Comparison of ENCODE assay signal across 8 mouse cellular contexts in the genomic region with DNA sequence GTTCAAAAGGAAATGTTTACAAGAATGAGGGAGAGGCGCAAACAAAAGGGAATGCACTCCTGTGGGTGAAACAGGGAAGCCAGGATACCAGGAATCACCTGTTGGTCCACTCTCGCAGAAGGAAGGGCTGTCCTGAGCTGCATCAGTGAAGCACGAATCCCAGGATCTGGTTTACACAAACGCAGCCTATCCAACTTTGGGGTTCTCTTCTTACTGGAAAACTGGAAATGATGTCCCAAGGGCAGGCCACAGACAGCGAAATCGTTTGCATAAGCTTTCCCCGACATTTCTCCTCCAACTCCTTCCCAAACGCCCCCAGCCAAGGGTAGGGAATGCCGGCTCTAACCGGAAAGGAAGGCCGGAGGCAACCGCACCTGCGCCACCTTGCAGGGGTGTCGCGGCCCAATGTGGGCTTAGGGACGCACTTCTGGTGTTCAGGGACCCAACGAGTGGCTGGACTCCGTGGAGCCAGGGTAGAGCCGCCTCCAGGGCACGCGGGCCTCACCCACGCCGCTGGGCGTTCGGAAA. TPM values are rescaled to one million over a fixed set of nuclear protein-coding genes. Genes with fewer than 3 reads are reported as not detected.
DNase-seq lines count a peak whose midpoint lies in the region; ATAC-seq and TF ChIP-seq lines count a peak whose summit lies in the region.
"Had no signal": no experiment of that assay in that cellular context is flagged by ENCODE, and none has a peak within 500 bp of the region (broad histone marks: within the 10 kb centered on the region; RNA-seq: fewer than 3 reads in every experiment).

No protein-coding gene starts in this region.

- peaks cover 11% of the 10 kb centered on the region for H3K4me1 ChIP-seq in lung, embryonic 15.5 days
- H3K4me1 ChIP-seq in embryonic facial prominence, embryonic 15.5 days: peaks cover 13% of the 10 kb centered on the region
- no peaks in the 10 kb centered on the region; the same call in 1 of the 2 replicates for H3K4me1 ChIP-seq in intestine, postnatal 0 days (replicated peaks; ENCODE audit: control insufficient read depth, insufficient read depth, low read length)
- peaks cover 14% of the 10 kb centered on the region for H3K4me1 ChIP-seq in olfactory bulb, adult 2 months (ENCODE audit: control insufficient read depth, insufficient read depth, low read length)

- peak overlapping the region; percentile 42 for H3K9ac ChIP-seq in lung, embryonic 15.5 days
- H3K9ac ChIP-seq in embryonic facial prominence, embryonic 15.5 days: peak overlapping the region; percentile 21; the same call in 1 of the 2 replicates
- peak overlapping the region; percentile 83 for H3K9ac ChIP-seq in intestine, postnatal 0 days (ENCODE audit: low read depth, low read length)

- DNase-seq in lung, adult 18-20 months: no peak
- no peak for DNase-seq in thymus, postnatal 14 days
- no peak for DNase-seq in lung, postnatal 25 days (ENCODE audit: low spot score)

- H3K4me3 ChIP-seq in lung, embryonic 15.5 days: peak overlapping the region; percentile 51
- peak overlapping the region; percentile 52 for H3K4me3 ChIP-seq in embryonic facial prominence, embryonic 15.5 days (replicated peaks)
- H3K4me3 ChIP-seq in intestine, postnatal 0 days (ENCODE audit: low read depth, low read length): peak overlapping the region; percentile 64
- H3K4me3 ChIP-seq in olfactory bulb, adult 2 months (ENCODE audit: insufficient read depth, low read depth, low read length): peak overlapping the region; percentile 4

- peak overlapping the region; percentile 82 for H3K4me2 ChIP-seq in lung, embryonic 15.5 days
- peak overlapping the region; percentile 82 for H3K4me2 ChIP-seq in embryonic facial prominence, embryonic 15.5 days (replicated peaks)
- peak overlapping the region; percentile 72 for H3K4me2 ChIP-seq in intestine, postnatal 0 days (replicated peaks; ENCODE audit: low read depth)

- no peak; the same call in 1 of the 2 replicates for ATAC-seq in lung, embryonic 15.5 days (ENCODE audit: borderline replicate concordance, extremely low read depth, low FRiP score, low TSS enrichment)
- ATAC-seq in embryonic facial prominence, embryonic 15.5 days (ENCODE audit: insufficient number of reproducible peaks, low FRiP score, low TSS enrichment, low read depth): 0 out of 2 replicates have a peak, but pooled peaks have one; percentile 15
- no peak for ATAC-seq in intestine, postnatal 0 days

- H3K36me3 ChIP-seq in lung, embryonic 15.5 days: no peaks in the 10 kb centered on the region
- H3K36me3 ChIP-seq in embryonic facial prominence, embryonic 15.5 days: no peaks in the 10 kb centered on the region
- H3K36me3 ChIP-seq in intestine, postnatal 0 days (ENCODE audit: control insufficient read depth, insufficient read depth): no peaks in the 10 kb centered on the region

- TF ChIP-seq POLR2A in olfactory bulb, adult 2 months (IDR thresholded peaks at IDR 0.05; ENCODE audit: insufficient read depth, low read depth, low read length): no peak

- H3K27me3 ChIP-seq in lung, embryonic 15.5 days: peaks cover 49% of the 10 kb centered on the region
- H3K27me3 ChIP-seq in embryonic facial prominence, embryonic 15.5 days: peaks cover 57% of the 10 kb centered on the region
- no peaks in the 10 kb centered on the region for H3K27me3 ChIP-seq in intestine, postnatal 0 days (replicated peaks; ENCODE audit: control insufficient read depth, insufficient read depth, low read length)

- WGBS in lung, embryonic 15.5 days: 7% methylated on average over 25 of the region's 25 CpGs
- 7% methylated on average over 25 of the region's 25 CpGs for WGBS in embryonic facial prominence, embryonic 15.5 days
- WGBS in intestine, postnatal 0 days: 7% methylated on average over 25 of the region's 25 CpGs
- WGBS in olfactory bulb, adult 2 months: 21% methylated on average over 25 of the region's 25 CpGs

- no peaks in the 10 kb centered on the region for H3K9me3 ChIP-seq in lung, embryonic 15.5 days
- no peaks in the 10 kb centered on the region for H3K9me3 ChIP-seq in embryonic facial prominence, embryonic 15.5 days (replicated peaks)
- no peaks in the 10 kb centered on the region for H3K9me3 ChIP-seq in intestine, postnatal 0 days (ENCODE audit: control insufficient read depth)

- TF ChIP-seq CTCF in intestine, postnatal 0 days (IDR thresholded peaks at IDR 0.05; ENCODE audit: low read depth): no peak
- no peak for TF ChIP-seq CTCF in olfactory bulb, adult 2 months (IDR thresholded peaks at IDR 0.05; ENCODE audit: insufficient read depth, low read depth, low read length)

- peak overlapping the region; percentile 71 for H3K27ac ChIP-seq in lung, embryonic 15.5 days
- H3K27ac ChIP-seq in embryonic facial prominence, embryonic 15.5 days (replicated peaks): peak overlapping the region; percentile 67
- peak overlapping the region; percentile 89 for H3K27ac ChIP-seq in intestine, postnatal 0 days (ENCODE audit: low read depth, low read length)
- no peak overlapping the region for H3K27ac ChIP-seq in olfactory bulb, adult 2 months (ENCODE audit: insufficient read depth, low read depth, low read length)

RNA-seq across cellular contexts. Expression of a gene that starts 0.4 kb away (rescaled TPM):
- 30.6 and 31.9 TPM in 2 replicates for polyA plus RNA-seq in lung, embryonic 15.5 days (2015; fragmentation: Nextera tagmentation; extraction: Ambion mirVana)
- polyA plus RNA-seq in embryonic facial prominence, embryonic 15.5 days (2015; fragmentation: Nextera tagmentation; extraction: Ambion mirVana): 29.8 and 33.0 TPM in 2 replicates
- polyA plus RNA-seq in intestine, postnatal 0 days (2015; fragmentation: Nextera tagmentation; extraction: Ambion mirVana): 145 and 148 TPM in 2 replicates
- not detected in 2 replicates for polyA plus RNA-seq in olfactory bulb, adult 2 months (2012; ENCODE audit: insufficient read depth, insufficient read length, low replicate concordance, missing spikeins)

RNA-seq across cellular contexts. Expression of a gene that starts 7.0 kb away (rescaled TPM):
- 0.49 and 0.79 TPM in 2 replicates for polyA plus RNA-seq in lung, embryonic 15.5 days (2015; fragmentation: Nextera tagmentation; extraction: Ambion mirVana)
- polyA plus RNA-seq in embryonic facial prominence, embryonic 15.5 days (2015; fragmentation: Nextera tagmentation; extraction: Ambion mirVana): 0.36 and 0.37 TPM in 2 replicates
- 78.7 and 84.7 TPM in 2 replicates for polyA plus RNA-seq in intestine, postnatal 0 days (2015; fragmentation: Nextera tagmentation; extraction: Ambion mirVana)
- polyA plus RNA-seq in olfactory bulb, adult 2 months (2012; ENCODE audit: insufficient read depth, insufficient read length, low replicate concordance, missing spikeins): not detected in 2 replicates
- polyA plus RNA-seq: adrenal gland, adult 2 months had no signal

RNA-seq across cellular contexts. Expression of a gene that starts 28.2 kb away (rescaled TPM):
- polyA plus RNA-seq in lung, embryonic 15.5 days (2015; fragmentation: Nextera tagmentation; extraction: Ambion mirVana): 18.8 and 19.5 TPM in 2 replicates
- 19.0 and 21.7 TPM in 2 replicates for polyA plus RNA-seq in embryonic facial prominence, embryonic 15.5 days (2015; fragmentation: Nextera tagmentation; extraction: Ambion mirVana)
- 8.8 and 9.4 TPM in 2 replicates for polyA plus RNA-seq in intestine, postnatal 0 days (2015; fragmentation: Nextera tagmentation; extraction: Ambion mirVana)
- not detected in 2 replicates for polyA plus RNA-seq in olfactory bulb, adult 2 months (2012; ENCODE audit: insufficient read depth, insufficient read length, low replicate concordance, missing spikeins)

RNA-seq across cellular contexts. Expression of a gene that starts 28.3 kb away (rescaled TPM):
- polyA plus RNA-seq in lung, embryonic 15.5 days (2015; fragmentation: Nextera tagmentation; extraction: Ambion mirVana): 42.6 and 53.4 TPM in 2 replicates
- polyA plus RNA-seq in embryonic facial prominence, embryonic 15.5 days (2015; fragmentation: Nextera tagmentation; extraction: Ambion mirVana): 54.1 and 61.4 TPM in 2 replicates
- 36.3 and 38.7 TPM in 2 replicates for polyA plus RNA-seq in intestine, postnatal 0 days (2015; fragmentation: Nextera tagmentation; extraction: Ambion mirVana)
- polyA plus RNA-seq in olfactory bulb, adult 2 months (2012; ENCODE audit: insufficient read depth, insufficient read length, low replicate concordance, missing spikeins): not detected in 2 replicates

RNA-seq across cellular contexts. Expression of a gene that starts 34.3 kb away (rescaled TPM):
- 1.3 and 1.6 TPM in 2 replicates for polyA plus RNA-seq in lung, embryonic 15.5 days (2015; fragmentation: Nextera tagmentation; extraction: Ambion mirVana)
- 37.1 and 37.9 TPM in 2 replicates for polyA plus RNA-seq in embryonic facial prominence, embryonic 15.5 days (2015; fragmentation: Nextera tagmentation; extraction: Ambion mirVana)
- polyA plus RNA-seq in intestine, postnatal 0 days (2015; fragmentation: Nextera tagmentation; extraction: Ambion mirVana): 1.3 TPM in 2 replicates
- not detected in 2 replicates for polyA plus RNA-seq in olfactory bulb, adult 2 months (2012; ENCODE audit: insufficient read depth, insufficient read length, low replicate concordance, missing spikeins)

Comparison
In these comparisons a context has a peak if more than half of its experiments do, and no peak if none do; other contexts are left out.
1. H3K4me3 ChIP-seq: peak in every context shown above with its lines; median percentile 64 in intestine, postnatal 0 days; 52 in embryonic facial prominence, embryonic 15.5 days; 51 in lung, embryonic 15.5 days; 4 in olfactory bulb, adult 2 months.
2. H3K9ac ChIP-seq: peak in every context shown above with its lines; median percentile 83 in intestine, postnatal 0 days; 42 in lung, embryonic 15.5 days; 21 in embryonic facial prominence, embryonic 15.5 days.
3. RNA of a gene that starts 0.4 kb away (polyA plus RNA-seq): 145 to 148 TPM in intestine, postnatal 0 days, 29.8 to 33.0 TPM in embryonic facial prominence, embryonic 15.5 days and 30.6 to 31.9 TPM in lung, embryonic 15.5 days; not detected in olfactory bulb, adult 2 months; every median in the first group is over 10 times any median in the second.
4. RNA of a gene that starts 7.0 kb away (polyA plus RNA-seq): 78.7 to 84.7 TPM in intestine, postnatal 0 days; 0.49 to 0.79 TPM in lung, embryonic 15.5 days, 0.36 to 0.37 TPM in embryonic facial prominence, embryonic 15.5 days and not detected in olfactory bulb, adult 2 months; every median in the first group is over 10 times any median in the second.
5. Peak in every context shown above with its lines, with median percentiles within 50 percentile points of each other: H3K4me2 ChIP-seq.